Mouse (Mus musculus): ENCODE measurements around the gene Tenm2.

The Tenm2 gene

GRCm38 (mm10) chr11:36214589-36214988, 1021.2 kb downstream of the Tenm2 start:
- DNase-seq (ENCODE audit: low spot score in 2 of 2), result no peak

GRCm38 (mm10) chr11:36204381-36204780, 1031.4 kb downstream of the Tenm2 start:
- no peak for DNase-seq (ENCODE audit: low spot score in 2 of 2)

GRCm38 (mm10) chr11:36203896-36204295, 1031.9 kb downstream of the Tenm2 start:
- DNase-seq (ENCODE audit: low spot score in 2 of 2), result no peak

GRCm38 (mm10) chr11:36194348-36194747, 1041.4 kb downstream of the Tenm2 start:
- DNase-seq (ENCODE audit: low spot score in 2 of 2), result no peak

- no peak for DNase-seq (ENCODE audit: low spot score in 2 of 2)
These were observed 1059.7 kb downstream of the Tenm2 start for GRCm38 (mm10) chr11:36176106-36176505.

GRCm38 (mm10) chr11:36173076-36173690, 1062.6 kb downstream of the Tenm2 start:
- no peak for DNase-seq (ENCODE audit: low spot score in 2 of 2)

GRCm38 (mm10) chr11:36172520-36172919, 1063.2 kb downstream of the Tenm2 start:
- DNase-seq (ENCODE audit: low spot score in 2 of 2), result no peak

- DNase-seq (ENCODE audit: low spot score in 2 of 2), result no peak
These were observed 1063.8 kb downstream of the Tenm2 start for GRCm38 (mm10) chr11:36171991-36172390.

GRCm38 (mm10) chr11:36171221-36171620, 1064.5 kb downstream of the Tenm2 start:
- no peak for DNase-seq (ENCODE audit: low spot score in 2 of 2)

- DNase-seq (ENCODE audit: low spot score in 2 of 2), result no peak
These were observed 1066.0 kb downstream of the Tenm2 start for GRCm38 (mm10) chr11:36169738-36170137.

GRCm38 (mm10) chr11:36168921-36169537, 1066.7 kb downstream of the Tenm2 start:
- no peak for DNase-seq (ENCODE audit: low spot score in 2 of 2)

- DNase-seq (ENCODE audit: low spot score in 2 of 2), result no peak
These were observed 1067.9 kb downstream of the Tenm2 start for GRCm38 (mm10) chr11:36167766-36168318.

- no peak for DNase-seq (ENCODE audit: low spot score in 2 of 2)
These were observed 1072.2 kb downstream of the Tenm2 start for GRCm38 (mm10) chr11:36163580-36163979.

- DNase-seq (ENCODE audit: low spot score in 2 of 2), result no peak
These were observed 1073.9 kb downstream of the Tenm2 start for GRCm38 (mm10) chr11:36161765-36162321.

GRCm38 (mm10) chr11:36153450-36153849, 1082.3 kb downstream of the Tenm2 start:
- no peak for DNase-seq (ENCODE audit: low spot score in 2 of 2)

GRCm38 (mm10) chr11:36153011-36153410, 1082.8 kb downstream of the Tenm2 start:
- no peak for DNase-seq (ENCODE audit: low spot score in 2 of 2)

- no peak for DNase-seq (ENCODE audit: low spot score in 2 of 2)
These were observed 1083.5 kb downstream of the Tenm2 start for GRCm38 (mm10) chr11:36152226-36152625.

GRCm38 (mm10) chr11:36149092-36149491, 1086.7 kb downstream of the Tenm2 start:
- no peak for DNase-seq (ENCODE audit: low spot score in 2 of 2)

- DNase-seq (ENCODE audit: low spot score in 2 of 2), result no peak
These were observed 1090.7 kb downstream of the Tenm2 start for GRCm38 (mm10) chr11:36145057-36145456.

GRCm38 (mm10) chr11:36140411-36140810, 1095.4 kb downstream of the Tenm2 start:
- DNase-seq (ENCODE audit: low spot score in 2 of 2), result no peak

- DNase-seq (ENCODE audit: low spot score in 2 of 2), result no peak
These were observed 1096.2 kb downstream of the Tenm2 start for GRCm38 (mm10) chr11:36139521-36139920.

- no peak for DNase-seq (ENCODE audit: low spot score in 2 of 2)
These were observed 1097.9 kb downstream of the Tenm2 start for GRCm38 (mm10) chr11:36137840-36138239.

GRCm38 (mm10) chr11:36137276-36137675, 1098.5 kb downstream of the Tenm2 start:
- DNase-seq (ENCODE audit: low spot score in 2 of 2), result no peak
